11 mouse cellular contexts compared by ENCODE assay signal in genomic region chr13:59508584-59508983, GRCm38 (mm10).
DNase-seq lines count a peak whose midpoint lies in the region; ATAC-seq and TF ChIP-seq lines count a peak whose summit lies in the region.
"Had no signal": no experiment of that assay in that cellular context is flagged by ENCODE, and none has a peak within 500 bp of the region (broad histone marks: within the 10 kb centered on the region; RNA-seq: fewer than 3 reads in every experiment).

No protein-coding gene starts in this region.

- whole genome bisulfite sequencing in forebrain, postnatal 0 days = 51% methylated on average over 4 of the region's 4 CpGs
- WGBS in forebrain, embryonic 10.5 days = 81% methylated on average over 4 of the region's 4 CpGs
- WGBS in kidney, adult 2 months = 76% methylated on average over 4 of the region's 4 CpGs

- H3K27ac ChIP-seq in forebrain, postnatal 0 days (ENCODE audit: low read depth, low read length) = no peak overlapping the region
- no peak overlapping the region for H3K27ac ChIP-seq in forebrain, embryonic 10.5 days
- H3K27ac ChIP-seq in kidney, adult 2 months (ENCODE audit: insufficient read depth, low read depth, low read length) = no peak overlapping the region
- H3K27ac ChIP-seq: hindbrain, embryonic 13.5 days had no signal

- no peak for TF ChIP-seq POLR2A in kidney, adult 2 months (IDR thresholded peaks at IDR 0.05; ENCODE audit: low read depth, low read length)

- no peak for TF ChIP-seq CTCF in forebrain, postnatal 0 days (IDR thresholded peaks at IDR 0.05; ENCODE audit: low read depth)
- no peak for TF ChIP-seq CTCF in kidney, adult 2 months (conservative IDR thresholded peaks at IDR 0.05; ENCODE audit: insufficient read depth, insufficient read length, low read depth, low read length)

- H3K4me2 ChIP-seq in forebrain, postnatal 0 days (ENCODE audit: low read depth) = no peak overlapping the region
- H3K4me2 ChIP-seq: hindbrain, embryonic 13.5 days had no signal

- H3K27me3 ChIP-seq in forebrain, postnatal 0 days (ENCODE audit: insufficient read depth, low read length) = no peaks in the 10 kb centered on the region
- no peaks in the 10 kb centered on the region for H3K27me3 ChIP-seq in forebrain, embryonic 10.5 days (ENCODE audit: poor library complexity, severe bottlenecking)
- H3K27me3 ChIP-seq in kidney, adult 2 months (replicated peaks; ENCODE audit: control insufficient read depth, insufficient read depth, low read length) = no peaks in the 10 kb centered on the region
- H3K27me3 ChIP-seq: hindbrain, embryonic 13.5 days; megakaryocyte, embryonic 14.5 days had no signal

- H3K4me1 ChIP-seq in forebrain, postnatal 0 days (ENCODE audit: insufficient read depth) = no peaks in the 10 kb centered on the region
- no peaks in the 10 kb centered on the region for H3K4me1 ChIP-seq in forebrain, embryonic 10.5 days
- no peaks in the 10 kb centered on the region for H3K4me1 ChIP-seq in kidney, adult 2 months (ENCODE audit: control insufficient read depth, insufficient read depth, low read length)
- H3K4me1 ChIP-seq: hindbrain, embryonic 13.5 days had no signal

- peaks cover 20% of the 10 kb centered on the region for H3K36me3 ChIP-seq in forebrain, postnatal 0 days (ENCODE audit: insufficient read depth)
- peaks cover 5% of the 10 kb centered on the region for H3K36me3 ChIP-seq in forebrain, embryonic 10.5 days (replicated peaks)
- H3K36me3 ChIP-seq in kidney, adult 2 months (ENCODE audit: control insufficient read depth, insufficient read depth, low read length) = no peaks in the 10 kb centered on the region; the same call in 1 of the 2 replicates

- H3K9ac ChIP-seq in forebrain, postnatal 0 days = no peak overlapping the region
- H3K9ac ChIP-seq: hindbrain, embryonic 13.5 days had no signal

- no peaks in the 10 kb centered on the region for H3K9me3 ChIP-seq in forebrain, postnatal 0 days (ENCODE audit: low read length)
- H3K9me3 ChIP-seq in forebrain, embryonic 10.5 days = no peaks in the 10 kb centered on the region
- H3K9me3 ChIP-seq: hindbrain, embryonic 13.5 days; megakaryocyte, embryonic 14.5 days had no signal

- ATAC-seq in forebrain, postnatal 0 days = 0 out of 2 replicates have a peak, but pooled peaks have one; percentile 27

- H3K4me3 ChIP-seq in forebrain, postnatal 0 days (ENCODE audit: low read depth, low read length) = no peak overlapping the region
- no peak overlapping the region for H3K4me3 ChIP-seq in forebrain, embryonic 10.5 days
- H3K4me3 ChIP-seq in kidney, adult 2 months (ENCODE audit: insufficient read depth, low read depth, low read length) = no peak overlapping the region
- H3K4me3 ChIP-seq: hindbrain, embryonic 13.5 days; megakaryocyte, embryonic 14.5 days had no signal

- DNase-seq in forebrain, postnatal 0 days = peak; percentile 26
- no peak for DNase-seq in forebrain, embryonic 10.5 days (ENCODE audit: extremely low spot score, low spot score)
- peak; percentile 29 to 39 for DNase-seq in spleen, postnatal 36 days (ENCODE audit: low spot score in 2 of 2)
- DNase-seq in spleen, postnatal 14 days (ENCODE audit: low spot score in 2 of 2) = no peak
- peak; percentile 15 for DNase-seq in lung, postnatal 14 days
- peak; percentile 44 for DNase-seq in telencephalon, adult 2 months (ENCODE audit: low read depth, low spot score)
- no peak for DNase-seq in cerebellum, adult 11-12 months
- DNase-seq in kidney, adult 2 months = no peak
- DNase-seq: adrenal gland, adult 2 months had no signal

Comparison
In these comparisons a context has a peak if more than half of its experiments do, and no peak if none do; other contexts are left out.
1. DNase-seq: peak in forebrain, postnatal 0 days (single experiment), spleen, postnatal 36 days (2 of 2), lung, postnatal 14 days (single experiment) and telencephalon, adult 2 months (single experiment); none in forebrain, embryonic 10.5 days (single experiment), spleen, postnatal 14 days (0 of 2), cerebellum, adult 11-12 months (single experiment) and kidney, adult 2 months (single experiment).